Mouse (Mus musculus): Measurements from ENCODE around the gene Rnf145. TPM values are rescaled to one million over a fixed set of nuclear protein-coding genes. Genes with fewer than 3 reads are reported as not detected.

Rnf145 gene
- total and polyA plus RNA-seq, 3 experiments = 53.4 to 120 (median 66.7) TPM

DNA sequence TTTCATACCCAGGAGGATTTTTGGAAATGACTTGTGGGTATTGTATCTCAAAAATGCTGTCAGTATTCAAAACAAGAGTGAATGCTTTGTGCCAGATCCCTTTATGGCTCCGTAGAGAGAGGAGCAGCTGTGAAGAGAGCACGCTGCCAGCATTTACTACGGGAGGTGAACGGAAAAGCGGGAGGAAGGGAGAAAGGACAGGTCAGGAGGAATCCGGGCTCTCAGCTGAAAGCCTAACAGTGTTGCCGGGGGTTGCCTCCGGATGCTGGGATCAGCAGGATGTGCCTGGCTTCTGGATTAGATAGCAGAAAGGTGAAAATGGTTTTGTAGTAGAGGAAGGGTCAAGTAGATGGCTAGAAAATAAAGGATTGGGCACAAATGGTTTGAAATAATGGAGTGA lies 11.6 kb downstream of the Rnf145 start:
- ATAC-seq (ENCODE audit: extremely low read depth, insufficient number of reproducible peaks, low FRiP score, poor library complexity, severe bottlenecking) (no peak), DNase-seq (ENCODE audit: low spot score) (no peak)
- Histone ChIP-seq H3K4me1 (ENCODE audit: insufficient read depth, low read depth, low read length) (peaks cover 60% of the 10 kb centered on the region), H3K9me3 (replicated peaks) (no peaks in the 10 kb centered on the region), H3K27me3 (ENCODE audit: insufficient read depth, low read length) (no peaks in the 10 kb centered on the region), H3K4me3 (ENCODE audit: low read depth, low read length) (no peak overlapping the region), H3K36me3 (replicated peaks) (peaks cover 93% of the 10 kb centered on the region)
- TF ChIP-seq TAL1 (conservative IDR thresholded peaks at IDR 0.05; ENCODE audit: low read depth, low read length) (no peak), POLR2AphosphoS5 (IDR thresholded peaks at IDR 0.05; ENCODE audit: insufficient replicate concordance, low read depth, low read length) (no peak), CTCF (IDR thresholded peaks at IDR 0.05; ENCODE audit: low read depth, low read length) (no peak), GATA2 (IDR thresholded peaks at IDR 0.05; ENCODE audit: borderline replicate concordance, low read depth, low read length) (no peak), GATA1 (IDR thresholded peaks at IDR 0.05; ENCODE audit: borderline replicate concordance, low read length) (no peak)

DNA sequence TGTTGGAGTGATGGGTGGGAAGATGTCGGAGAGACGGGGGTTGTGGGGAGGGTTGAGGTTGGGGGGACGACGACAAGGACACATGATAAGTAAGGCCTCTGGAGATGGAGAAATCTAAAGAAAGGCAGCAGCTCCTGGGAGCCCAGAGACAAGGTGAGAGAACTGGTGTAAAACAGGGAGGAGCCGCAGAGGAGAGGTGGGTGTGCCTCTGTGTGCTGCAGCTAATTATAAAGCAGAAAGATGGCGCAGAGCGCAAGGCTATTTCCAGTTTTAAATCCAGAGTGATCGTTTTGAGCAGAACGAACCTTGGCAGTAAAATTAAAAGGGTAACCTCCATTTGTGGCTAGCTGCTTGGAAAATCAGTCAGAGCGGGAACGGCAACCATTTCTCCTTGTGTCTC lies 12.1 kb downstream of the Rnf145 start:
- Histone ChIP-seq H3K27me3 (ENCODE audit: insufficient read depth, low read length) (no peaks in the 10 kb centered on the region), H3K9me3 (replicated peaks) (no peaks in the 10 kb centered on the region), H3K4me3 (ENCODE audit: low read depth, low read length) (no peak overlapping the region), H3K4me1 (ENCODE audit: insufficient read depth, low read depth, low read length) (peaks cover 60% of the 10 kb centered on the region), H3K36me3 (replicated peaks) (peaks cover 95% of the 10 kb centered on the region)
- no peak for TF ChIP-seq POLR2AphosphoS5 (IDR thresholded peaks at IDR 0.05; ENCODE audit: insufficient replicate concordance, low read depth, low read length)
- TF ChIP-seq GATA1 (IDR thresholded peaks at IDR 0.05; ENCODE audit: borderline replicate concordance, low read length) = no peak
- TF ChIP-seq TAL1 (conservative IDR thresholded peaks at IDR 0.05; ENCODE audit: low read depth, low read length) = no peak
- no peak for TF ChIP-seq CTCF (IDR thresholded peaks at IDR 0.05; ENCODE audit: low read depth, low read length)
- TF ChIP-seq GATA2 (IDR thresholded peaks at IDR 0.05; ENCODE audit: borderline replicate concordance, low read depth, low read length) = no peak
- DNase-seq (ENCODE audit: low spot score) = no peak
- ATAC-seq (ENCODE audit: extremely low read depth, insufficient number of reproducible peaks, low FRiP score, poor library complexity, severe bottlenecking) = no peak

DNA sequence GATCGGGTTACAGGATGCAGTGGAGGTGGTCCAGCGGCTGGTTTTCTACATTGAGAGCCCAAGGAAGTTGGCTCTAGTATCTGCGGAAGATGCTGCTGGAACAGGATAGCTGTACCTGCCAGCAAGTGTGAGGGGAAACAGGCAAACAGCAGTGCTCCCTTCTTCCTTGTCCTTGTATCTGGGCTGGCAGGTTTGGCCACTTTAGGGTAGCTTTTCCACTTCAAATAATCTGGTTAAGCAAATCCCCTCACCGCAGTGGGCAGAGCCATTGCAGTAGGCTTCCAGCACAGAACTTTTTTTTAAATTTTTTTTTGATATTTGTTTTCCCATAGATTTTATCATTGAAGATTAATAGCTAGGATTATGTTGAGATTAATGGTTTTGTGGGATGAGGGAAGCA lies 12.9 kb downstream of the Rnf145 start:
- Histone ChIP-seq H3K9me3 (replicated peaks) (no peaks in the 10 kb centered on the region), H3K4me3 (ENCODE audit: low read depth, low read length) (no peak overlapping the region), H3K4me1 (ENCODE audit: insufficient read depth, low read depth, low read length) (peaks cover 54% of the 10 kb centered on the region), H3K27me3 (ENCODE audit: insufficient read depth, low read length) (no peaks in the 10 kb centered on the region), H3K36me3 (replicated peaks) (peaks cover 92% of the 10 kb centered on the region)
- DNase-seq (ENCODE audit: low spot score) (no peak), ATAC-seq (ENCODE audit: extremely low read depth, insufficient number of reproducible peaks, low FRiP score, poor library complexity, severe bottlenecking) (no peak)
- TF ChIP-seq CTCF (IDR thresholded peaks at IDR 0.05; ENCODE audit: low read depth, low read length) (no peak), GATA1 (IDR thresholded peaks at IDR 0.05; ENCODE audit: borderline replicate concordance, low read length) (no peak), GATA2 (IDR thresholded peaks at IDR 0.05; ENCODE audit: borderline replicate concordance, low read depth, low read length) (no peak), POLR2AphosphoS5 (IDR thresholded peaks at IDR 0.05; ENCODE audit: insufficient replicate concordance, low read depth, low read length) (no peak), TAL1 (conservative IDR thresholded peaks at IDR 0.05; ENCODE audit: low read depth, low read length) (no peak)

DNA sequence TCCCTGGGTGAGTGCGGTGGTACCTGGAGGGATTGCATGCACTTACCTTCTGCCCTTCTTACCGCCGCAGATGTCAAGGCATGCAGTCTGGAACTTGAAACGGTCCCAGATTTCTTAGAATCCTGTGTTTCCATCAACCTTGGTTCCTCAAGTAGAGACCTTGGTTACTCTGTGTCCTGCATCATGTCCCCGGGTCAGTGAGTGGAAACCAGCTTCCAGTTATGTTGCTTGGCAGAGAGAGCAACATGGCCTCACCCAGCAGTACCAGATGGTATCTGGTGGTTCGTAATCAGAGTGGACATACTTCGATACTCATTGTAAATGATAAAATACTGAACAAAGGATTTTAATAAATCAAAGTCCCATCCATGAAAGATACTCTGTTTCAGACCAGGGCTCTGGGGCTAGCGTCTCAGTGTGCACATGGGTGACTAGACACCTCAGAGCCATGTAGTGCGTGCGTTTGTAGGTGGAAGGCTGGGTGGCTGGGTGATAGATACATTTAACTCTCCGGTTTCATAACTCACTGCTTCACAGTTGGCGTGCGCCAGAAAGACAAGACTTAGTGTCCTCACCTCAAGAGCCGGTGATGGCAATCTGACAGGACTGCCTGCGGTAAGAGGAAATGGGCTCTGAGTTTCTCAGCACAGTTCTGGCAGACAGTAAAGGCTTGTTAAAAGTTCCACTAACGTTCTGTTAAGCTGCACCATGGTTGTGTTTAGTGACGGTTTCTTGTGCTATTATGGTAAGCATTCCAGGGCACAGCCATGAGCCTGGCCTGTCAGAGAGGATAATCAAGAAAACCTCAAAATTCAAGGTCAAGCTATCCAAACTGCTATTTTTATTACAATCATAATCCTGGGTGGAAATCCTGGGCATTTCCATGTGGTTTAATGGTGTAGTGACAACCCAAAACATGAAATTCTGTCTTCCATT lies 14.3 kb downstream of the Rnf145 start:
- TF ChIP-seq GATA2 (IDR thresholded peaks at IDR 0.05; ENCODE audit: borderline replicate concordance, low read depth, low read length) (no peak), POLR2AphosphoS5 (IDR thresholded peaks at IDR 0.05; ENCODE audit: insufficient replicate concordance, low read depth, low read length) (no peak), GATA1 (IDR thresholded peaks at IDR 0.05; ENCODE audit: borderline replicate concordance, low read length) (no peak), CTCF (IDR thresholded peaks at IDR 0.05; ENCODE audit: low read depth, low read length) (no peak), TAL1 (conservative IDR thresholded peaks at IDR 0.05; ENCODE audit: low read depth, low read length) (no peak)
- H3K9me3 ChIP-seq (replicated peaks) = no peaks in the 10 kb centered on the region
- H3K4me3 ChIP-seq (ENCODE audit: low read depth, low read length) = no peak overlapping the region
- peaks cover 46% of the 10 kb centered on the region for H3K4me1 ChIP-seq (ENCODE audit: insufficient read depth, low read depth, low read length)
- no peak for DNase-seq (ENCODE audit: low spot score)
- no peaks in the 10 kb centered on the region for H3K27me3 ChIP-seq (ENCODE audit: insufficient read depth, low read length)
- no peak for ATAC-seq (ENCODE audit: extremely low read depth, insufficient number of reproducible peaks, low FRiP score, poor library complexity, severe bottlenecking)
- H3K36me3 ChIP-seq (replicated peaks) = peaks cover 93% of the 10 kb centered on the region

DNA sequence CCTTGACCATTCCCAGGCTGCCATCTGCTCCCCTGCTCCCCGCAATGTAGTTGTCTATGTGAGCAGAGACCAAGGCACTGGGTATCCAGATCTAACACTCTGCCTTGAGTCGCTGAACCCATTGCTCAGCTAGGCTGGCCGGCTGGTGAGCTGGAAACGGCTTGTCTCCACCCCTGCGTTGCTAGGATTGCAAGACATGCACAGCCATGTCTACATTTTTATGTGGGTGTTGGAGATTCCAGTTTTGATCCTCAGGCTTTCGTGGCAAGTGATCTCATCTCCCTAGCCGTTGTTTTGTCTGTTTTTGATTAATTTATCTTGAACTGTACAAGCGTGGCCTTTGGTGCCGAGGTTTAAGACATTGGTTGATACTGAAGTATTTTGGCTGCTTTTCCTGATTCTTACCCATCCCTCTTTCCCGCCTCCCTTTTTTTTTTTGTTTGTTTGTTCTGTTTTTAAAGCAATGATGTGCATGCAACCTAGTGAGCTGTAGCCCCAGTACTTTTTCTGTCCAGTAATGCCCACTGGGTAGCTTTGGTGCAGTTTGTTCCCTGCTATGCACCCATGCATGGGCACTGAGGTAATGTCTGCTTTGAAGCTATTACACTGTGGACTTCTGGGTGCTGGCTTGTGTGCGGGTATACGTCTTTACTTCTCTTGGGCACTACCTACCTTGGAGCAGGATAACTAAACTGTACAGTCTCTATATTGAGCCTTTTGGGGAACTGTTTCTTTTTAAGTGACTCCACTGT lies 16.4 kb downstream of the Rnf145 start:
- H3K4me3 ChIP-seq (ENCODE audit: low read depth, low read length) = no peak overlapping the region
- no peaks in the 10 kb centered on the region for H3K9me3 ChIP-seq (replicated peaks)
- TF ChIP-seq TAL1 (conservative IDR thresholded peaks at IDR 0.05; ENCODE audit: low read depth, low read length) = no peak
- TF ChIP-seq POLR2AphosphoS5 (IDR thresholded peaks at IDR 0.05; ENCODE audit: insufficient replicate concordance, low read depth, low read length) = no peak
- no peak for TF ChIP-seq GATA2 (IDR thresholded peaks at IDR 0.05; ENCODE audit: borderline replicate concordance, low read depth, low read length)
- TF ChIP-seq GATA1 (IDR thresholded peaks at IDR 0.05; ENCODE audit: borderline replicate concordance, low read length) = no peak
- no peak for TF ChIP-seq CTCF (IDR thresholded peaks at IDR 0.05; ENCODE audit: low read depth, low read length)
- H3K36me3 ChIP-seq (replicated peaks) = peaks cover 94% of the 10 kb centered on the region
- DNase-seq (ENCODE audit: low spot score) (no peak), ATAC-seq (ENCODE audit: extremely low read depth, insufficient number of reproducible peaks, low FRiP score, poor library complexity, severe bottlenecking) (no peak)
- peaks cover 46% of the 10 kb centered on the region for H3K4me1 ChIP-seq (ENCODE audit: insufficient read depth, low read depth, low read length)
- no peaks in the 10 kb centered on the region for H3K27me3 ChIP-seq (ENCODE audit: insufficient read depth, low read length)

DNA sequence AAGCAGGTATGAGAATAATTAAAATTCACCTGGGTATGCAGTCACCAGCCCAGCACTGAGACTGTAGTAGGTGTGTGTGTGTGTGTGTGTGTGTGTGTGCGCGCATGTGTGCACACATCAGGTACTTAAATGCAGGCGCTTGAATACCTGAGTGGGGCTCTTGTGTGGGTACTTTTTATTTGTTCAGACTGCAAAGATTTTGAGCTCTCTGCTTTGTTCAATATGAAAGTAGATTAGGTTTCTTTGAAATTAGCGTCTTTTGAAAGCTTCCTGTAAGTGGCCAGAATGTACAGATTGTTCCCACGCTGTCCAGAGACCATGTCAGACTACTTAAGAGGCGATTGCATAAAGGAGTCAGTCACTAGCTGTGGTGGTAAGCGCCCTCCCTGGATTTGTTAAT lies 18.6 kb downstream of the Rnf145 start:
- ATAC-seq (ENCODE audit: extremely low read depth, insufficient number of reproducible peaks, low FRiP score, poor library complexity, severe bottlenecking) (no peak), DNase-seq (ENCODE audit: low spot score) (no peak)
- Histone ChIP-seq H3K4me3 (ENCODE audit: low read depth, low read length) (no peak overlapping the region), H3K36me3 (replicated peaks) (peaks cover 95% of the 10 kb centered on the region), H3K9me3 (replicated peaks) (no peaks in the 10 kb centered on the region), H3K27me3 (ENCODE audit: insufficient read depth, low read length) (no peaks in the 10 kb centered on the region), H3K4me1 (ENCODE audit: insufficient read depth, low read depth, low read length) (peaks cover 45% of the 10 kb centered on the region)
- TF ChIP-seq GATA2 (IDR thresholded peaks at IDR 0.05; ENCODE audit: borderline replicate concordance, low read depth, low read length) = no peak
- no peak for TF ChIP-seq GATA1 (IDR thresholded peaks at IDR 0.05; ENCODE audit: borderline replicate concordance, low read length)
- TF ChIP-seq POLR2AphosphoS5 (IDR thresholded peaks at IDR 0.05; ENCODE audit: insufficient replicate concordance, low read depth, low read length) = no peak
- TF ChIP-seq CTCF (IDR thresholded peaks at IDR 0.05; ENCODE audit: low read depth, low read length) = no peak
- no peak for TF ChIP-seq TAL1 (conservative IDR thresholded peaks at IDR 0.05; ENCODE audit: low read depth, low read length)

All from G1E (cell line).